In genomic region chr6:66458172-66458571, GRCm38 (mm10) we compare ENCODE assay signal across 24 mouse cellular contexts.
DNase-seq lines count a peak whose midpoint lies in the region; ATAC-seq and TF ChIP-seq lines count a peak whose summit lies in the region.
"Had no signal": no experiment of that assay in that cellular context is flagged by ENCODE, and none has a peak within 500 bp of the region (broad histone marks: within the 10 kb centered on the region; RNA-seq: fewer than 3 reads in every experiment).

No protein-coding gene starts in this region.

- DNase-seq in hindbrain, embryonic 10.5 days (ENCODE audit: low spot score): no peak
- DNase-seq in ES-E14 (ENCODE audit: low read depth, low spot score): peak; percentile 24
- DNase-seq in mesoderm, embryonic 11.5 days (ENCODE audit: low read depth, low spot score): peak; percentile 24
- no peak for DNase-seq in thymus, adult 2 months
- DNase-seq: adrenal gland, adult 8-10 months; cerebellum, adult 18-20 months; cerebellum, postnatal 14 days; heart, postnatal 4 days; kidney, adult 18-20 months; layer of hippocampus, adult 9-11 months; liver, embryonic 13.5 days; lung, adult 2 months; lung, postnatal 14 days; thymus, adult 18-20 months had no signal

- TF ChIP-seq CTCF in thymus, adult 2 months (IDR thresholded peaks at IDR 0.05; ENCODE audit: borderline replicate concordance, control insufficient read depth, extremely low read depth, insufficient read depth, low read length, poor library complexity): no peak

- no peaks in the 10 kb centered on the region for H3K27me3 ChIP-seq in hindbrain, embryonic 10.5 days (ENCODE audit: insufficient read depth, poor library complexity, severe bottlenecking)
- H3K27me3 ChIP-seq in hindbrain, embryonic 13.5 days: no peaks in the 10 kb centered on the region
- no peaks in the 10 kb centered on the region for H3K27me3 ChIP-seq in midbrain, embryonic 13.5 days
- no peaks in the 10 kb centered on the region for H3K27me3 ChIP-seq in midbrain, embryonic 16.5 days (ENCODE audit: control insufficient read depth, insufficient read depth, low read depth, low read length)
- H3K27me3 ChIP-seq in thymus, adult 2 months (ENCODE audit: control insufficient read depth, insufficient read depth, low read length): no peaks in the 10 kb centered on the region
- H3K27me3 ChIP-seq: liver, embryonic 13.5 days had no signal

- no peak overlapping the region for H3K9ac ChIP-seq in hindbrain, embryonic 13.5 days
- H3K9ac ChIP-seq in midbrain, embryonic 13.5 days (replicated peaks): no peak overlapping the region
- H3K9ac ChIP-seq in midbrain, embryonic 16.5 days (ENCODE audit: low read depth, low read length): no peak overlapping the region
- no peak overlapping the region for H3K9ac ChIP-seq in ES-E14 (ENCODE audit: insufficient read depth, low read depth, low read length, poor library complexity, severe bottlenecking)
- H3K9ac ChIP-seq: liver, embryonic 13.5 days had no signal

- H3K4me2 ChIP-seq in hindbrain, embryonic 13.5 days: no peak overlapping the region
- no peak overlapping the region for H3K4me2 ChIP-seq in midbrain, embryonic 13.5 days (replicated peaks)
- H3K4me2 ChIP-seq in midbrain, embryonic 16.5 days (ENCODE audit: low read length): no peak overlapping the region
- H3K4me2 ChIP-seq: liver, embryonic 13.5 days had no signal

- H3K36me3 ChIP-seq in hindbrain, embryonic 10.5 days: no peaks in the 10 kb centered on the region
- no peaks in the 10 kb centered on the region for H3K36me3 ChIP-seq in hindbrain, embryonic 13.5 days
- no peaks in the 10 kb centered on the region for H3K36me3 ChIP-seq in midbrain, embryonic 13.5 days
- no peaks in the 10 kb centered on the region for H3K36me3 ChIP-seq in midbrain, embryonic 16.5 days (ENCODE audit: control insufficient read depth, insufficient read depth, low read length)
- no peaks in the 10 kb centered on the region for H3K36me3 ChIP-seq in ES-E14 (ENCODE audit: control insufficient read depth, insufficient read depth, low read length, poor library complexity, severe bottlenecking)
- H3K36me3 ChIP-seq in thymus, adult 2 months (ENCODE audit: control insufficient read depth, insufficient read depth, low read length): no peaks in the 10 kb centered on the region
- H3K36me3 ChIP-seq: embryonic facial prominence, embryonic 10.5 days; heart, embryonic 10.5 days; liver, embryonic 13.5 days had no signal

- WGBS in hindbrain, embryonic 10.5 days: 34% methylated on average over 3 of the region's 3 CpGs
- 19% methylated on average over 3 of the region's 3 CpGs for WGBS in hindbrain, embryonic 13.5 days
- WGBS in midbrain, embryonic 13.5 days: 23% methylated on average over 3 of the region's 3 CpGs
- WGBS in midbrain, embryonic 16.5 days: 19% methylated on average over 3 of the region's 3 CpGs
- WGBS in thymus, adult 2 months: 97% methylated on average over 3 of the region's 3 CpGs

- no peak overlapping the region for H3K4me3 ChIP-seq in hindbrain, embryonic 10.5 days
- no peak overlapping the region for H3K4me3 ChIP-seq in hindbrain, embryonic 13.5 days
- no peak overlapping the region for H3K4me3 ChIP-seq in midbrain, embryonic 13.5 days (replicated peaks)
- no peak overlapping the region for H3K4me3 ChIP-seq in midbrain, embryonic 16.5 days (ENCODE audit: low read depth, low read length)
- H3K4me3 ChIP-seq in ES-E14 (ENCODE audit: insufficient read depth in 1 of 2, low read depth in 1 of 2, low read length in 2 of 2, poor library complexity in 1 of 2, severe bottlenecking in 1 of 2): no peak overlapping the region
- H3K4me3 ChIP-seq in thymus, adult 2 months (ENCODE audit: control insufficient read depth, insufficient read depth, low read length): no peak overlapping the region
- H3K4me3 ChIP-seq: embryonic facial prominence, embryonic 10.5 days; heart, embryonic 10.5 days; left cerebral cortex, adult 2 months; liver, embryonic 13.5 days had no signal

- no peak for TF ChIP-seq POLR2A in thymus, adult 2 months (IDR thresholded peaks at IDR 0.05; ENCODE audit: control insufficient read depth, extremely low read depth, insufficient read depth, low read length, poor library complexity)

- H3K9me3 ChIP-seq in hindbrain, embryonic 10.5 days: no peaks in the 10 kb centered on the region
- H3K9me3 ChIP-seq in hindbrain, embryonic 13.5 days: no peaks in the 10 kb centered on the region
- H3K9me3 ChIP-seq in midbrain, embryonic 13.5 days: no peaks in the 10 kb centered on the region
- no peaks in the 10 kb centered on the region for H3K9me3 ChIP-seq in midbrain, embryonic 16.5 days (replicated peaks; ENCODE audit: control insufficient read depth, low read length, poor library complexity, severe bottlenecking)
- H3K9me3 ChIP-seq in ES-E14 (ENCODE audit: control insufficient read depth, insufficient read depth, low read depth, low read length): no peaks in the 10 kb centered on the region
- H3K9me3 ChIP-seq: embryonic facial prominence, embryonic 10.5 days; heart, embryonic 10.5 days; liver, embryonic 13.5 days had no signal

- no peak for ATAC-seq in hindbrain, embryonic 13.5 days (ENCODE audit: low FRiP score)
- ATAC-seq in midbrain, embryonic 13.5 days: no peak
- no peak for ATAC-seq in midbrain, embryonic 16.5 days
- ATAC-seq: activated CD4-positive, CD25-positive, alpha-beta regulatory T cell, adult 4 months; inflammation-experienced regulatory T-cells, adult 6 months; Patski had no signal

- in situ Hi-C loops in ES-E14 (cut with MboI; ENCODE audit: low sequenced_read_pairs in 2 of 2, unreplicated experiment in 2 of 2): no loop called here

- H3K27ac ChIP-seq in hindbrain, embryonic 10.5 days: peak overlapping the region; percentile 80
- no peak overlapping the region for H3K27ac ChIP-seq in hindbrain, embryonic 13.5 days
- peak overlapping the region; percentile 48; the same call in 1 of the 2 replicates for H3K27ac ChIP-seq in midbrain, embryonic 13.5 days
- H3K27ac ChIP-seq in midbrain, embryonic 16.5 days (ENCODE audit: low read length): no peak overlapping the region
- peak overlapping the region; percentile 1; the same call in 1 of the 2 replicates for H3K27ac ChIP-seq in ES-E14 (ENCODE audit: insufficient read depth, low read depth, low read length, poor library complexity, severe bottlenecking)
- no peak overlapping the region for H3K27ac ChIP-seq in thymus, adult 2 months (ENCODE audit: control insufficient read depth, insufficient read depth, low read length)
- H3K27ac ChIP-seq: embryonic facial prominence, embryonic 10.5 days; heart, embryonic 10.5 days; kidney, postnatal 0 days; left cerebral cortex, adult 2 months; liver, embryonic 13.5 days had no signal

- H3K4me1 ChIP-seq in hindbrain, embryonic 10.5 days (replicated peaks): peaks cover 11% of the 10 kb centered on the region
- H3K4me1 ChIP-seq in hindbrain, embryonic 13.5 days (replicated peaks): no peaks in the 10 kb centered on the region
- H3K4me1 ChIP-seq in midbrain, embryonic 13.5 days (replicated peaks): peaks cover 8% of the 10 kb centered on the region
- H3K4me1 ChIP-seq in midbrain, embryonic 16.5 days (ENCODE audit: control insufficient read depth, insufficient read depth, low read length): no peaks in the 10 kb centered on the region
- H3K4me1 ChIP-seq in ES-E14 (ENCODE audit: control insufficient read depth in 2 of 2, insufficient read depth in 2 of 2, low read length in 2 of 2, poor library complexity in 1 of 2): 0 out of 4 replicates have a peak, but pooled peaks cover 0 to 4% of the 10 kb centered on the region in 2 experiments
- no peaks in the 10 kb centered on the region for H3K4me1 ChIP-seq in thymus, adult 2 months (replicated peaks; ENCODE audit: control insufficient read depth, insufficient read depth, low read length)
- H3K4me1 ChIP-seq: embryonic facial prominence, embryonic 10.5 days; heart, embryonic 10.5 days; liver, embryonic 13.5 days had no signal

TF ChIP-seq in ES-E14, 5 proteins besides CTCF, POLR2A, EP300 and RAD21:
- TF ChIP-seq MAFK (IDR thresholded peaks at IDR 0.05; ENCODE audit: insufficient read depth, low read depth, low read length) (no peak), HCFC1 (IDR thresholded peaks at IDR 0.05; ENCODE audit: borderline replicate concordance, insufficient read depth, low read length) (no peak), ZNF384 (IDR thresholded peaks at IDR 0.05; ENCODE audit: low read depth, low read length) (no peak), ZC3H11A (IDR thresholded peaks at IDR 0.05; ENCODE audit: borderline replicate concordance, low read depth, low read length) (no peak), CHD2 (IDR thresholded peaks at IDR 0.05; ENCODE audit: low read depth, low read length) (no peak)
TF ChIP-seq in ES-E14: peak in this region for 0.

Comparison
In these comparisons a context has a peak if more than half of its experiments do, and no peak if none do; other contexts are left out.
1. H3K27ac ChIP-seq: peak in hindbrain, embryonic 10.5 days (single experiment), midbrain, embryonic 13.5 days (single experiment) and ES-E14 (single experiment); none in hindbrain, embryonic 13.5 days (single experiment), midbrain, embryonic 16.5 days (single experiment) and thymus, adult 2 months (single experiment).
2. DNase-seq: peak in ES-E14 (single experiment) and mesoderm, embryonic 11.5 days (single experiment); none in hindbrain, embryonic 10.5 days (single experiment) and thymus, adult 2 months (single experiment).